ENCODE assay signal across 8 mouse cellular contexts in genomic region chr5:123324242-123324641, GRCm38 (mm10). TPM values are rescaled to one million over a fixed set of nuclear protein-coding genes. Genes with fewer than 3 reads are reported as not detected.
DNase-seq lines count a peak whose midpoint lies in the region; ATAC-seq and TF ChIP-seq lines count a peak whose summit lies in the region.

No protein-coding gene starts in this region.

- H3K27me3 ChIP-seq in kidney, embryonic 16.5 days (ENCODE audit: insufficient read depth, low read length) = no peaks in the 10 kb centered on the region
- H3K27me3 ChIP-seq in midbrain, embryonic 16.5 days (ENCODE audit: control insufficient read depth, insufficient read depth, low read depth, low read length) = no peaks in the 10 kb centered on the region

- 0 out of 2 replicates have a peak overlapping the region, but pooled peaks have one; percentile 26 for H3K9ac ChIP-seq in kidney, embryonic 16.5 days (replicated peaks; ENCODE audit: low read length)
- H3K9ac ChIP-seq in midbrain, embryonic 16.5 days (ENCODE audit: low read depth, low read length) = 0 out of 2 replicates have a peak overlapping the region, but pooled peaks have one; percentile 44

- H3K36me3 ChIP-seq in kidney, embryonic 16.5 days (ENCODE audit: insufficient read depth, low read length) = no peaks in the 10 kb centered on the region
- no peaks in the 10 kb centered on the region for H3K36me3 ChIP-seq in midbrain, embryonic 16.5 days (ENCODE audit: control insufficient read depth, insufficient read depth, low read length)

- TF ChIP-seq CTCF in brain, embryonic 14.5 days (IDR thresholded peaks at IDR 0.05; ENCODE audit: borderline replicate concordance, extremely low read depth, insufficient read depth, insufficient read length) = no peak

- H3K4me3 ChIP-seq in kidney, embryonic 16.5 days (ENCODE audit: low read length) = no peak overlapping the region
- no peak overlapping the region; the same call in 1 of the 2 replicates for H3K4me3 ChIP-seq in midbrain, embryonic 16.5 days (ENCODE audit: low read depth, low read length)

- H3K27ac ChIP-seq in kidney, embryonic 16.5 days (ENCODE audit: low read length) = peak overlapping the region; percentile 56
- no peak overlapping the region for H3K27ac ChIP-seq in midbrain, embryonic 16.5 days (ENCODE audit: low read length)

- H3K4me2 ChIP-seq in kidney, embryonic 16.5 days (replicated peaks; ENCODE audit: low read depth, low read length) = peak overlapping the region; percentile 23
- peak overlapping the region; percentile 34 for H3K4me2 ChIP-seq in midbrain, embryonic 16.5 days (ENCODE audit: low read length)

- no peak for DNase-seq in kidney, adult 18-20 months
- DNase-seq in brain, embryonic 14.5 days (ENCODE audit: low read depth) = peak; percentile 79
- peak; percentile 49 for DNase-seq in gastrocnemius, postnatal 14 days
- DNase-seq in layer of hippocampus, adult 9-10 months (ENCODE audit: low spot score) = no peak
- no peak for DNase-seq in heart, adult 18-20 months

- peaks cover 3% of the 10 kb centered on the region; the same call in 1 of the 2 replicates for H3K9me3 ChIP-seq in kidney, embryonic 16.5 days (ENCODE audit: low read length)
- no peaks in the 10 kb centered on the region for H3K9me3 ChIP-seq in midbrain, embryonic 16.5 days (replicated peaks; ENCODE audit: control insufficient read depth, low read length, poor library complexity, severe bottlenecking)

- TF ChIP-seq POLR2A in brain, embryonic 14.5 days (IDR thresholded peaks at IDR 0.05; ENCODE audit: borderline replicate concordance, extremely low read depth, insufficient read depth, insufficient read length, poor library complexity, severe bottlenecking) = no peak

- intact Hi-C loops in gastrocnemius, postnatal 14 days (cut with DNase I; ENCODE audit: low total_unique reads) = no loop called here

- peaks cover 30% of the 10 kb centered on the region for H3K4me1 ChIP-seq in kidney, embryonic 16.5 days (ENCODE audit: insufficient read depth, low read length)
- H3K4me1 ChIP-seq in midbrain, embryonic 16.5 days (ENCODE audit: control insufficient read depth, insufficient read depth, low read length) = peaks cover 11% of the 10 kb centered on the region

- peak; percentile 24; the same call in 1 of the 2 replicates for ATAC-seq in kidney, embryonic 16.5 days (ENCODE audit: low FRiP score, low TSS enrichment)
- no peak for ATAC-seq in midbrain, embryonic 16.5 days
- ATAC-seq in inflammation-experienced regulatory T-cells, adult 6 months = no peak

- 20% methylated on average over 15 of the region's 15 CpGs for WGBS in kidney, embryonic 16.5 days
- WGBS in midbrain, embryonic 16.5 days = 9% methylated on average over 15 of the region's 15 CpGs

RNA-seq across cellular contexts. Expression of gene Bcl7a, which starts 19.4 kb away (rescaled TPM):
- polyA plus RNA-seq in kidney, embryonic 16.5 days (2015; fragmentation: Nextera tagmentation; extraction: Ambion mirVana) = 40.0 and 47.9 TPM in 2 replicates
- 46.4 and 53.2 TPM in 2 replicates for polyA plus RNA-seq in brain, embryonic 14.5 days (2012; rRNA removed)
- 10 to 100 TPM; 12.7 to 14.6 TPM for total RNA-seq in gastrocnemius, postnatal 14 days (2021)
- 34.1 and 36.7 TPM in 2 replicates for polyA plus RNA-seq in midbrain, embryonic 16.5 days (2015; fragmentation: Nextera tagmentation; extraction: Ambion mirVana)
- polyA plus RNA-seq in inflammation-experienced regulatory T-cells, adult 6 months (2017; shearing (Covaris generic)) = 10 to 100 TPM in 1 of 3 experiments, 1 to 10 TPM in 2; 3.4 to 13.1 (median 6.7) TPM
- total RNA-seq in heart, adult 18-20 months (2021) = 1 to 10 TPM; 8.0 to 8.2 TPM

Comparison
In these comparisons a context has a peak if more than half of its experiments do, and no peak if none do; other contexts are left out.
1. DNase-seq: peak in brain, embryonic 14.5 days (single experiment) and gastrocnemius, postnatal 14 days (single experiment); none in kidney, adult 18-20 months (single experiment), layer of hippocampus, adult 9-10 months (single experiment) and heart, adult 18-20 months (0 of 2).